Mouse (Mus musculus): Measurements from ENCODE around the gene Amotl1.

DNA sequence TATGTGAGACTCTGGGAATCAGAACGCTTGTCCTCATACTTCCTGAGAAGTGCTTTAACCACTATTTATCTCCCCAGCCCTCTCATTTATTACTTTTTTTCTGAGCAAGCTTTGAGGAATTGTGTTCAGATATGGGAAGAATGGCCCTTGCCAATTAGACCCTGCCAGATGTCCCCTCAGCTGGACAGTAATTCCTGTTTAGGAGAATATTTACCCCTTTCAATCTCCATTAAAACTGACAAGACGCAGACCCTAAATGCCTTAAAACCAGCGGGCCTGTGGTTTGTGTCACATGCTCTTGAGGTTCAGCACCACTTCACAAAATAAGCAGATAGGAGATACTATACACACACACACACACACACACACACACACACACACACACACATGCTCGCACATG, 39.5 kb upstream of the Amotl1 start:
- TF ChIP-seq CTCF (IDR thresholded peaks at IDR 0.05; ENCODE audit: low read depth) (no peak), EP300 (IDR thresholded peaks at IDR 0.05; ENCODE audit: low read depth) (no peak)

Data from heart, postnatal 0 days (tissue).